Mouse (Mus musculus): ENCODE measurements around the gene Btg1. TPM values are rescaled to one million over a fixed set of nuclear protein-coding genes. Genes with fewer than 3 reads are reported as not detected.

The Btg1 gene
- total RNA-seq (2014; fragmentation: Nextera tagmentation) (19.0 and 20.0 TPM in 2 replicates), total RNA-seq (2017) (31.1 and 32.4 TPM in 2 replicates)

DNA sequence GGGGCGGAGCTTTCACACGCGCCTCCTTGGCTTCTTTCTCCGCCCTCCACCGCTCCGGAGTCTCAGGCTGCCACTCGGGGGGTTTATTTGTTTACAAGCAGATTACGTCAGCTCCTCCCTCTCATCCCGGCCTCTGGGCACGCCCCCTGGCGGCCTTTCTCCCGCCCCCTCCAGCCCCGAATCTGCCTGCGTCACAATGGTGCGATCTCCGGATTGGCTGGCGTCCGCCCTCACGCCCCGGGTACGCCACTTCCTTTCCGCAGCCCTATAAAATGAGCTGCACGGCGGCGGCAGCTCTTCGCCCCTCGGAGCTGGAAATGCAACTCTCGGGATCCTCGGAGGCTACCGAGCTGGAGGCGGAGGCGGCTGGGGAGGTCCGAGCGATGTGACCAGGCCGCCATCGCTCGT is at the start of gene Btg1:
Gene Btg1 (plus strand): TSS at position 298 of the 408 bp plus-strand sequence.
- ATAC-seq (replicated peaks; ENCODE audit: poor library complexity, severe bottlenecking), result peak; percentile 77

DNA sequence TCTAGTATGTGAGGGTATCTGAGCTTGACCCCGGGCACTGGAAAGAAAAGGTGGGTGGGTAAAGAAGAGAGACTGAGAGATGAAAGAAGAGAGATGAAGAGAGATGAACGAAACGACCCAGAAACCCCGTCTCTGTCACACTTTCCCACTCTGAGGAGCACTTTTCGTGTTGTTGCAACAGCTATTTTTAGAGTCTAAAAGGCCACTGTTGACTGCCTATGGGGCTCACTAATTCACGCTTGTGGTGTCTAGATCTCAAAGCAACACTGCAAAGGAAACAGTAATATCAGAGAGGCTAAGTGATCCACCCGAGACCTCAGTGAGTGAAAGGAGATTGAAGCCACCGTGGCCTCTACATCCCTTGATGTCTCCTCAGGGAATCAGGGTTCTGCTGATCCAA is 47.3 kb upstream of the Btg1 start:
- no peak for ATAC-seq (replicated peaks; ENCODE audit: poor library complexity, severe bottlenecking)

DNA sequence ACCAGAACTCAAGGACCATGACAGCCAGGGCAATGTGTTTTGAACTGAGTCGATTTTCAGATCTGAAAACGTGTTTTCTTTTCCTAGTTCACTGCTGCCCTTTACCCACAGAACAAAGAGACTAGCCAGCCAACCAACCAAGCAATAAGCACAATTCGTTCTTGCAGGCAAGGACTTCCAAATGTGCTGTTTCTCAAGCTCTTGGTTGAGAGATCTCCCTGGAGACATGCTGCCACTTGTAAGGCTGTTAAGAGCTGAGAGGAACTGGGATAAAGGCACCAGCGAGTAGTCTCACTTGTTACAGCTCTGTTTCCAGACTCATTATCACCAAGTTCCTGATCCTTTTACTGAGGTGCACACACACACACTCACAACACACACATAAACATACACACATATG is 45.6 kb upstream of the Btg1 start:
- no peak for ATAC-seq (replicated peaks; ENCODE audit: poor library complexity, severe bottlenecking)

DNA sequence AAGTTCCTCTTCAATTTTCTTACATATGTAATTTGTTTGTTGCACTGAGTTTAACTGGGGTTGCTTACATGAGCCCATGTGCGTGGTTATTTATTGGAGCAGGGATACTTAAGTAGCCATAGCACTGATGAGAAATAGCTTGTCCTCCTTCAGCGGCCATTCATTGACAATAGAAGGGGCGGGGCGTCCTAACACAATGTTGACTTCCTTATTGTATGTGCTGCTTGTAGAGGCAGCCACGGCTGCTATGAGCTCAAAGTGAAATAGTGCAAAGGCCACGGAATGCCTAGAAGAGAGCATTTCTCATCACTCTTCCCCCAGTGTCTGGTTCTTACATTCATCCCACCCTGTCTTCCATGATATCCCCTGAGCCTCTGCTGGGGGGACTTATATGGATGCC is 42.0 kb upstream of the Btg1 start:
- ATAC-seq (replicated peaks; ENCODE audit: poor library complexity, severe bottlenecking), result no peak

- no peak for ATAC-seq (replicated peaks; ENCODE audit: poor library complexity, severe bottlenecking)
Observed at GRCm38 (mm10) chr10:96575338-96575737, 41.5 kb upstream of the Btg1 start.

DNA sequence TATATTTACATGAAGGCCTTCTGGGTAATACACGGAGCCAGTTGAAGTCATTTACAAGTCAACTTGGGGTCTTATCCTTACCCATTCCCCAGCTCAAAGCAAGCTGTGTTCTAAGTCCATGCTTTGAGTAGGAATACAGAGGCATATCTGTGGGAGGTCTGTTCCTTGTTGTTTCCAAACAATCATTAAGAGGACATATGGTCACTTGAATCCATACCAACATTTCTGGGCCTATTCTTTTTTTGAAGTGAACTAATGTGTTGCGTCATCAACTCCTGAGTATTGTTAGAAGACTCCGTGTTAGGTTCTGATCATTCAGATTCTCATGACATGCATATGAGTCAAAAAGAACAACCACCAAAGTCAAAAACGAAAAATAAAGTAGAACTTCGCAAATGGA is 37.9 kb upstream of the Btg1 start:
- no peak for ATAC-seq (replicated peaks; ENCODE audit: poor library complexity, severe bottlenecking)

DNA sequence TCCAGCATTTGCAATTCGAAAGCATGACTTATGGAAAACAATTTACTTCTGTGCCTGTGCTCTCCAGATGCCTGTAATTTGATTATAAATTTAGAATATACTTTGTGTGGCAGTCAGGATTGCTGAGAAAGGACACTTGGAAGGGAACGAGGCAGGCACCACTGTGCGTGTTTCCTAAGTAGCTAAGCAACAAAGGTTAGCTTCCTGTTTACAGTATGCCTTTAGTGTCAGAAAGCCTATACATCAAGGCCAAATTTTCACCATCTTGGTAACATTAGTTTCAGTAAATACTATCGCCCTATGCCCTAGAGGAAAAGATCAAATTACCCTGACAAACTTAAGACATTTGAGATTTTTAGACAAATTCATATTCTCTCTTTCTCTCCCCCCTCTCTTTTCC is 37.4 kb upstream of the Btg1 start:
- ATAC-seq (replicated peaks; ENCODE audit: poor library complexity, severe bottlenecking), result no peak

- ATAC-seq (replicated peaks; ENCODE audit: poor library complexity, severe bottlenecking), result no peak
Observed at GRCm38 (mm10) chr10:96580246-96580645, 36.6 kb upstream of the Btg1 start.

- ATAC-seq (replicated peaks; ENCODE audit: poor library complexity, severe bottlenecking), result no peak
Observed at GRCm38 (mm10) chr10:96581232-96581631, 35.6 kb upstream of the Btg1 start.

GRCm38 (mm10) chr10:96586191-96586880 is 30.5 kb upstream of the Btg1 start:
- no peak for ATAC-seq (replicated peaks; ENCODE audit: poor library complexity, severe bottlenecking)

DNA sequence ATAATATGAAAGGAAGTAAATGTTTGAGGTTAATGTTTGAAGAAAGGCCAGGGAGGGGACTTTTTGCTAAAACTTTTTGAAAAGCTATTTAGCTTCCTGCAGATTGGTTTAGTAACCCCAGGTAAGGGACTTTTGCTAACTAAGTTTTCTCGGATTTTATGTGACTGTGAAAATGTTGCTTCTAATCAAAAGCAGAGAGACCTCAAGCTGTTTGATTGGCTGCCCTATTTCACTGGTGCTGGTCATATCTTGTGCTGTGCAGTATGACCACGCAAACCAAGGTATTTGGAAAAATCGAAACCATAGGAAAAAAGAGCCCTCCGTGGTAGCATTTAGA is 30.0 kb upstream of the Btg1 start:
- ATAC-seq (replicated peaks; ENCODE audit: poor library complexity, severe bottlenecking), result no peak

DNA sequence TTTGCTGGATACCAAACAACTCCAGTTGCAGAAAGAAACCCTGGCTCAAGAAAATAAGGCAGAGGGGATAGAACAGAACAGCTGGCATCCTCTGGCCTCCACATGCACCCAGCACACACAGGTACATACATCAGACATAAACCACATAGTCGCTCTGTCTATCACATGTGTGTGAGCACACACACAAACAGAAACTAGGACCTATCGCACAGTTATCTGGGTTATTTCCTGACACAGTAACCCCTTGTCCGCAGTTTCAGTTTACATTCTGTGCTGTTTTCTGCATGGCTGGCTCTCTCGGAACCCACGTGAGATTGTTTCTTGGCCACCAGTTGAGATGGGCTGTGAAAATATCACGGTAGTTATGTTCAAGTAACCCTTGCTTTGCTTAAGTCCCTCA is 28.6 kb upstream of the Btg1 start:
- ATAC-seq (replicated peaks; ENCODE audit: poor library complexity, severe bottlenecking), result no peak

- ATAC-seq (replicated peaks; ENCODE audit: poor library complexity, severe bottlenecking), result no peak
Observed at GRCm38 (mm10) chr10:96589781-96590180, 27.0 kb upstream of the Btg1 start.

DNA sequence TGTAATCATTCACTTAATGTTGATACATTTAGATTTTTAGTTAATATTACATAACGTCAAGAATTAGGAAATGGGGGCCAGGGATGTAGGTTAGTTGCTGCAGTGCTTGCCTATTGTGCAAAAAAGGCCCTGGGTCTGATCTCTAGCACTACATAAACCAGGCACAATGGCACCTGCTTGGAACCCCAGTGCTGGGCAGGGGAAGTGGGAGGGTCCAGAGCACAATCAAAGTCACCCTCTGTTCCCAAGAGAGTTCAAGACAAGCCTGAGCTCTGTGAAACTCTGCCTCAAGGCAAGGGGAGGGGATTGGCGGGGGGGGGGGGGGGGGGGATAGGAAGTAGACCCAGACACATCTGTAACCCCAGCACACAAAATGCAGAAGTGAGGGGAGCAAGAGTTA is 24.7 kb upstream of the Btg1 start:
- ATAC-seq (replicated peaks; ENCODE audit: poor library complexity, severe bottlenecking), result peak; percentile 40

DNA sequence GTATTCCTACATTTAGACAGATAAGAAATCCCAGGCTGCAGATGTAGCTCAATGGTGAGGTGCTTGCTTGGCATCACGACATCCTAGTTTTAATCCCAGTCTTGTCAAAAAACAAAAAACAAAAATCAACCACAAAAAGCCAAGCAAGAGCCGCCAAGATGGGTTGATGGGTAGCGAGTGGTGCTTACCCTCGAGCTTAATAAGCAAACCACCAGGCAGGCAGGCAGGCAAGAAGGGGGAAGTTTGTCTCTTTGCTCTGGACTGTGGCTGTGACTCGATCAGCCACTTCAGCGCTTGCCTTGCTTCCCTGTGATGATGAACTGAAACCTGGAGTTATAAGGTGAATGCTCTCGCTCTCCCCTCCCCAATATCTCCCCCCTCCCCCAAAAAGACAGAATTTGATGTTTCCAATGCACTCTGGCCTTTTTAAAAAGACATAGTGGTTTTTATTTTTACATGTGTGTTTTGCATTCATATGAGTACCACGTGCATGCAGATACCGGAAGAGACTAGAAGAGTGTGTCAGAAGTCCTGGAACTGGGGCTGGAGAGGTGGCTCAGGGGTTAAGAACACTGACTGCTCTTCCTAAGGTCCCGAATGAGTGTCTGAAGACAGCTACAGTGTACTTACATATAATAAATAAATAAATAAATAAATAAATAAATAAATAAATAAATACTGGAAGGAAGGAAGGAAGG is 21.2 kb upstream of the Btg1 start:
- ATAC-seq (replicated peaks; ENCODE audit: poor library complexity, severe bottlenecking), result peak; percentile 63

DNA sequence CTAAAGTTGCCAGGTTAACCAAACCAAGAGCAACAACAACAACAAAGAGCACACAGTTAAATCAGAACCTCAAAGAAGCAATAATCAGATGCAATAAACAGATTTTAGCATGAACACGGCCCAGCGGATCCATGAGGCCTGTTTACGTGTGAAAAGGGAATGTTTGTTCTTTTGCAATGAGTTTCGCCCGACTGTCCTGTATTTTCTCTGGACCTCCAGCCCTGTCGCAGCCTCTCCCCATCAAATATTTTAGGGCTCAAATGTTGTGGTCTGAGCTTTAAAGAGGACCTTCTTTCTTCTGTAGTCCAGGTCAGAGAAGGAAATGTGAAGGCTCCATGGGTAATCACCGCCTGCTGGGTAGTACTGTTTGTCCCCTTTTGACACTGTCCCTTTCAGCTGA is 20.4 kb upstream of the Btg1 start:
- no peak for ATAC-seq (replicated peaks; ENCODE audit: poor library complexity, severe bottlenecking)

DNA sequence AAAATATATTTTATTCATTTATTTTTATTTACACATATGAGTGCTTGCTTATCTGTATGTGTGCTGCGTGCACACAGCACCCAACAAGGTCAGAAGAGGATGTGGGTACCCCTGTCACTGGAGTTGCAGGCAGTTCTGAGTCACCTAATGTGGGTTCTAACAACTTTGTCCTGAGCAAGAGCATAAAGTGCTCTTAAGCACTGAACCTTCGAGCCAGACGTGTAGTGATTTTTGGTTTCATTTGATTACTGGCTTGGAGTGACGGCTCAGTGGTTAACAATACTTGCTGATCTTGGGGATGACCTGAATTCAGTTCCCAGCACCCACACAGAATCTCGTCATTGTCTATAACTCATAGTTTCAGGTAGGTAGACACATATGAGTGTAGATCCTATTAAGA is 17.2 kb upstream of the Btg1 start:
- no peak for ATAC-seq (replicated peaks; ENCODE audit: poor library complexity, severe bottlenecking)

DNA sequence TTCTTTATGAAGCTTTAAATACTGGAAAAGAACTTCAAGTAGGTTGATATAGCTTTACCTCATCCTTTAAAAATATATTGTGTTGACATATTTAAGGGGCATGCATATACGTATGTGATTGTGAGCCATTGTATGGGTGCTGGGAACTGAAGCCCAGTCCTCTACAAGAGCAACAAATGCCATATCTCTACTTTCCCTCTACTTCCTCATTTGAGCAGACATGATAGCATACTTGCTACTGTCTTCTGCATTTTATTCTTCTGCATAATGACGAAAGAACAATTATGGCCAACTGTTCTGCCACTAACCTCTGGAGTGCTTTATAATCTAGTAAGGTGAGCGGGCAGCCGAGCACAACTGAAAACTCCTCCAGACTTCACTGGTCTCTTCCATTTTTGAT is 15.1 kb upstream of the Btg1 start:
- ATAC-seq (replicated peaks; ENCODE audit: poor library complexity, severe bottlenecking), result peak; percentile 49

DNA sequence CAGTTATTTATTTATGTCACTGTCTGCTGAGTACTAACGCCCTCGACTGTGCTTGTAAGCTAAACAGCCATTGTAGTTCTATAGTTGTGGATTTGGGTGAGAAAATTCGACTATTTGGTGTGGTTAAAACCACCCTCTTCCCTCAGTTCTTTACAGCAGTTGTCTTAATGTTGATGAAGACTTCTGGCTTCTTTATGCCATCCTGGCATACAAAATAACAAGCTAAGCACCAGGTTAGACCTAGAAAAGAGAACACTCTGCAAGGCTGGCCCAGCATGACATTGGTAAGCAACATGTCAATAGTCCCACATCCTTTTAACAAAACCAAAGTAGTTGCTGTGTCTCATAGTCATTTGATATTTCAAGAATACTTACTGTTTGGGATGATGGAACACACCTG is 14.5 kb upstream of the Btg1 start:
- ATAC-seq (replicated peaks; ENCODE audit: poor library complexity, severe bottlenecking), result no peak

DNA sequence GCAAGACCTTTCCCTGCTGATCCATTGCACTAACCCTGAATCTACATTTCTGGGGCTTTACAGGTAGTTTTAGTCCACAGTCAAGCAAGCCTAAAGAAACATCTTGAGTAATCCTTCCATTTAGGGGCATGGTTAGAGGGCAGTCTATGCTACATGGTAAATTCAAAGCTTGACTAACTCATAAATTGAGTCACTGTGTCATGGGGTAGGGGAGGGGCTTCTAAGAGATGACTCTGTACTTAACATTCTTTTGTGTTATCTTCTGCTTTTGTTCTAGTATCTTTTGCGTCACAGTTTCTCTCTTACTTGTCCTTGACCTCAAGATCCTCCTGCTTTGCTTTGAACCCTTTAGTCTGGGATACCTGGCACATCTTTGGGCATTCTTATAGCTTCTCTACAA is 11.6 kb upstream of the Btg1 start:
- peak; percentile 52 for ATAC-seq (replicated peaks; ENCODE audit: poor library complexity, severe bottlenecking)

GRCm38 (mm10) chr10:96605856-96606255 is 10.9 kb upstream of the Btg1 start:
- ATAC-seq (replicated peaks; ENCODE audit: poor library complexity, severe bottlenecking), result peak; percentile 54

GRCm38 (mm10) chr10:96607617-96608185 is 9.1 kb upstream of the Btg1 start:
- no peak for ATAC-seq (replicated peaks; ENCODE audit: poor library complexity, severe bottlenecking)
